Mouse (Mus musculus) myocyte (in vitro differentiated cells): Measurements from ENCODE around the gene 1300017J02Rik. TPM values are rescaled to one million over a fixed set of nuclear protein-coding genes. Genes with fewer than 3 reads are reported as not detected.

ENCODE experiments used
- H3K27me3 ChIP-seq: one replicate; pipeline ENCODE4 v1.6.1; 2011; ENCODE audit not compliant: control insufficient read depth, insufficient read depth, insufficient read length
- H3K36me3 ChIP-seq: one replicate; pipeline ENCODE4 v1.6.1; 2011; ENCODE audit not compliant: control insufficient read depth, insufficient read depth
- H3K4me2 ChIP-seq: one replicate; pipeline ENCODE4 v1.6.1; 2011; ENCODE audit warnings: low read depth, control low read depth
- H3K4me3 ChIP-seq: one replicate; pipeline ENCODE4 v1.5.1; 2011; ENCODE audit warnings: mild to moderate bottlenecking, control low read depth, moderate library complexity
- H3K79me2 ChIP-seq: one replicate; pipeline ENCODE4 v1.6.1; 2011; ENCODE audit not compliant: control insufficient read depth, insufficient read depth
- H3ac ChIP-seq: one replicate; pipeline ENCODE4 v1.6.1; 2011; ENCODE audit not compliant: control insufficient read depth, insufficient read length
- CEBPB ChIP-seq: IDR thresholded peaks from 2 replicates; pipeline ENCODE4 v1.6.1; 2011; ENCODE audit warnings: mild to moderate bottlenecking, moderate library complexity; ENCODE audit not compliant: poor library complexity, insufficient read depth, severe bottlenecking
- E2F4 ChIP-seq: IDR thresholded peaks from one replicate; pipeline ENCODE4 v1.6.1; 2011; ENCODE audit warnings: mild to moderate bottlenecking, control low read depth, moderate library complexity; ENCODE audit not compliant: insufficient read depth
- MAX ChIP-seq: IDR thresholded peaks from one replicate; pipeline ENCODE4 v1.6.1; 2011; ENCODE audit warnings: low read depth, mild to moderate bottlenecking, control low read depth
- MYOD1 ChIP-seq, 3 experiments: IDR thresholded peaks; one replicate each; pipeline ENCODE4 v1.6.1; 2011; ENCODE audit warnings: control low read depth in 2 of 3, low read depth in 2 of 3, mild to moderate bottlenecking in 2 of 3, moderate library complexity in 1 of 3; ENCODE audit not compliant: insufficient read length in 2 of 3, control insufficient read depth in 1 of 3
- MYOG ChIP-seq, 3 experiments: IDR thresholded peaks; one replicate each; pipeline ENCODE4 v1.6.1; 2011; ENCODE audit warnings: control low read depth in 2 of 3, low read depth in 2 of 3, mild to moderate bottlenecking in 2 of 3; ENCODE audit not compliant: insufficient read length in 2 of 3, control insufficient read depth in 1 of 3, insufficient read depth in 1 of 3
- POLR2A ChIP-seq: IDR thresholded peaks from one replicate; pipeline ENCODE4 v1.6.1; 2011; ENCODE audit warnings: low read depth, mild to moderate bottlenecking, control low read depth, moderate library complexity; ENCODE audit not compliant: insufficient read length
- POLR2AphosphoS2 ChIP-seq: IDR thresholded peaks from one replicate; pipeline ENCODE4 v1.6.1; 2011; ENCODE audit warnings: low read depth, control low read depth; ENCODE audit not compliant: insufficient read length
- REST ChIP-seq: IDR thresholded peaks from one replicate; pipeline ENCODE4 v1.6.1; 2011; ENCODE audit warnings: mild to moderate bottlenecking, control low read depth, moderate library complexity; ENCODE audit not compliant: insufficient read depth, insufficient read length
- SRF ChIP-seq: IDR thresholded peaks from one replicate; pipeline ENCODE4 v1.6.1; 2011; ENCODE audit warnings: low read depth; ENCODE audit not compliant: control insufficient read depth, insufficient read length
- TCF12 ChIP-seq: IDR thresholded peaks from one replicate; pipeline ENCODE4 v1.6.1; 2011; ENCODE audit warnings: mild to moderate bottlenecking, control low read depth; ENCODE audit not compliant: poor library complexity, insufficient read depth, severe bottlenecking
- TCF3 ChIP-seq: IDR thresholded peaks from one replicate; pipeline ENCODE4 v1.6.1; 2011; ENCODE audit warnings: low read depth, control low read depth; ENCODE audit not compliant: insufficient read length
- USF1 ChIP-seq: IDR thresholded peaks from one replicate; pipeline ENCODE4 v1.6.1; 2011; ENCODE audit warnings: low read depth, mild to moderate bottlenecking, control low read depth, moderate library complexity
- polyA plus RNA-seq: library from polyadenylated mRNA; unstranded; fragments of >200 nt; fragmentation: generic; extraction: Trizol; gene quantifications from one replicate; pipeline ENCODE4 v1.2.1, GENCODE M21; 2012; ENCODE audit warnings: missing spikeins

The 1300017J02Rik gene
- polyA plus RNA-seq, 1 experiment: 0.17 TPM

DNA sequence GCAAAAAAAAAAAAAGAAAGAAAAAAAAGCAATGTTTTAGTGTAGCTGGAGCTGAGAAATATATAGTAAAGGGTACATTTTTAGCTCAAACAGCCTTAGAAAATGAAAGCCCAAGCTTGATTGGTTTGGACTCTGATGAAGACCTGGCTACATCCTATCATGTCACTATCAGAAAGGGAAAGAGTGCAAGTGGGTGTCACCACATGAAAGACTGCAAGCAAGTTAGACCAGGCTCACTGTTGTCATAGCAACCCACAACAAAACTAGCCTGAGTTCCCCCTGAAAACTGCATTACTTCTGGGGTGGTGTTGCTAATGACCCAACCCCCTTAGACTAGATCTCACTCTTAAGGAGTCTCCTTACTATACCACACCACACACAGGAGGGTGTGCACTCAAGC, 32.0 kb upstream of the 1300017J02Rik start:
- TF ChIP-seq MAX (no peak), USF1 (no peak), MYOD1 (IDR thresholded peaks at IDR 0.05; ENCODE audit: control insufficient read depth in 1 of 3, insufficient read length in 2 of 3, low read depth in 2 of 3) (no peak), E2F4 (no peak), POLR2AphosphoS2 (no peak), TCF3 (no peak)

DNA sequence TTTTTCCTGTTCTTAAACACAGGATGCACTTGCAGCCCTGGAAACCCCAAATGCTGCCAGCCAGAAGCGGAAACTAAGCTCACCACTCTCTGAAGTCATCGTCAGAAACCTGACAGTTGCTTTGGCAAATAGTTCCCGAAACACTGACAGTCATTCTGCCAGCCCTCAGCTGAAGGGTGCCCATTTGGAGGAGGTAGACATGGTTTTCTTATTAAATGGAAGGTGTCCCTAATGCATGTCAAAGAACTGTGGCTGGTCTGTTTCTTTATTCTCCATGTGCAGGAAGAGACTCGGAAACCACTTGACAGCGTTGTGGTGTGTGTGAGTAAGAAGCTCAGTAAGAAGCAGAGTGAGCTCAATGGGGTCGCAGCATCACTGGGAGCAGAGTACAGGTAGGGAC, 27.8 kb upstream of the 1300017J02Rik start:
- peaks cover 33% of the 10 kb centered on the region for H3K36me3 ChIP-seq
- no peak overlapping the region for H3ac ChIP-seq
- H3K27me3 ChIP-seq: no peaks in the 10 kb centered on the region
- no peaks in the 10 kb centered on the region for H3K79me2 ChIP-seq
- H3K4me3 ChIP-seq: no peak overlapping the region
- H3K4me2 ChIP-seq: no peak overlapping the region
- no peak for TF ChIP-seq MYOD1 (IDR thresholded peaks at IDR 0.05; ENCODE audit: control insufficient read depth in 1 of 3, insufficient read length in 2 of 3, low read depth in 2 of 3)
- no peak for TF ChIP-seq E2F4
- no peak for TF ChIP-seq CEBPB
- no peak for TF ChIP-seq SRF
- TF ChIP-seq MAX: no peak

More for the DNA sequence above, 32.0 kb upstream of the 1300017J02Rik start:
- no peak overlapping the region for H3ac ChIP-seq
- H3K4me3 ChIP-seq: no peak overlapping the region
- peaks cover 29% of the 10 kb centered on the region for H3K36me3 ChIP-seq
- H3K79me2 ChIP-seq: no peaks in the 10 kb centered on the region
- no peaks in the 10 kb centered on the region for H3K27me3 ChIP-seq
- no peak overlapping the region for H3K4me2 ChIP-seq

- Histone ChIP-seq H3K4me3 (no peak overlapping the region), H3K79me2 (no peaks in the 10 kb centered on the region), H3K27me3 (no peaks in the 10 kb centered on the region), H3ac (no peak overlapping the region), H3K4me2 (no peak overlapping the region), H3K36me3 (peaks cover 22% of the 10 kb centered on the region)
- TF ChIP-seq POLR2A: no peak
- no peak for TF ChIP-seq USF1
- no peak for TF ChIP-seq POLR2AphosphoS2
Observed at GRCm38 (mm10) chr9:103326449-103326848, 21.6 kb upstream of the 1300017J02Rik start.

DNA sequence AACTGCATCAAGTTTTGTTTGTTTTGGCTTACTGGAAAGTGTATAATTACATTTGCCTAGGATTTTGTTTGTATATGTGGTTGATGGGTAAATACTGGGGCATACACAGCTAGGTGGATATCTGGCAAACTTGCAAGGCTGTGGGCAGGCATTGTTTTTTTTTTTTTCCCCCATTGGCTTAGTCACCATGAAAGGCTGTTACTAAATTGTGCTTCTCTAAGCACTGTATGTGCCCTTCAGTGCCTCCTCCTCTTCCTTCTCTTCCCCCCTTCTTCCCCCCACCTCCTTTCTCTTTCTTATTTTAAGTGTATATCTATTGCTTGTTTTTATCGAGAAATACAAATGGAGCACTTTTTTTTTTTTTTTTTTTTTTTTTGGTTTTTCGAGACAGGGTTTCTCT, 19.8 kb upstream of the 1300017J02Rik start:
- no peak for TF ChIP-seq TCF12
- TF ChIP-seq USF1: no peak
- TF ChIP-seq MAX: no peak
- TF ChIP-seq REST: no peak
- no peak for TF ChIP-seq MYOD1 (IDR thresholded peaks at IDR 0.05; ENCODE audit: control insufficient read depth in 1 of 3, insufficient read length in 2 of 3, low read depth in 2 of 3)
- TF ChIP-seq SRF: no peak
- no peak for TF ChIP-seq POLR2A
- no peak for TF ChIP-seq TCF3
- no peak for TF ChIP-seq E2F4
- no peak for TF ChIP-seq CEBPB
- no peak for TF ChIP-seq POLR2AphosphoS2
- no peak for TF ChIP-seq MYOG (IDR thresholded peaks at IDR 0.05; ENCODE audit: control insufficient read depth in 1 of 3, insufficient read depth in 1 of 3, insufficient read length in 2 of 3, low read depth in 2 of 3)
- H3K27me3 ChIP-seq: no peaks in the 10 kb centered on the region

DNA sequence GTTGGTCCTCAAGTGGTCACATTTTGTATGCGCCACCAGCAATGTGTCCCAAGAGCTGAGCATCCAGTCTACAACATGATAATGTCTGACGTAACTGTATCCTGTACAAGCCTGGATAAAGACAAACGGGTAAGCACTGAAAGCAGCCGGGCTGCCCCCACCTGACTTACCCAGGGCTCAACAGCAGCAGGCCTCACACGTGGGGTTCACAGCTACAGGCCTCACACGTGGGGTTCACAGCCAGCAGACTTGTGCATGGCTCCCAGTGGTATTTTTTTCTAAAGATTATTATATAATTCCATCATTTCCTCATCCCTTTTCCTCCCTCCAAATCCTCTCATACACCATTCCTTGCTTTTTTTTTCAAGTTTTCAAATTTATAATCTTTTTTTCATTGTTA, 5.0 kb upstream of the 1300017J02Rik start:
- no peak overlapping the region for H3K4me3 ChIP-seq
- peaks cover 16% of the 10 kb centered on the region for H3K36me3 ChIP-seq
- H3K79me2 ChIP-seq: peaks cover 24% of the 10 kb centered on the region
- no peak overlapping the region for H3ac ChIP-seq
- H3K27me3 ChIP-seq: no peaks in the 10 kb centered on the region
- TF ChIP-seq SRF (no peak), USF1 (no peak), MYOD1 (IDR thresholded peaks at IDR 0.05; ENCODE audit: control insufficient read depth in 1 of 3, insufficient read length in 2 of 3, low read depth in 2 of 3) (no peak), TCF3 (no peak), MYOG (IDR thresholded peaks at IDR 0.05; ENCODE audit: control insufficient read depth in 1 of 3, insufficient read depth in 1 of 3, insufficient read length in 2 of 3, low read depth in 2 of 3) (no peak), E2F4 (no peak), REST (no peak), MAX (no peak), POLR2A (no peak), TCF12 (no peak), POLR2AphosphoS2 (no peak)
- H3K4me2 ChIP-seq: no peak overlapping the region

More for the DNA sequence above, 19.8 kb upstream of the 1300017J02Rik start:
- Histone ChIP-seq H3K36me3 (peaks cover 30% of the 10 kb centered on the region), H3ac (no peak overlapping the region), H3K79me2 (no peaks in the 10 kb centered on the region), H3K4me3 (no peak overlapping the region), H3K4me2 (no peak overlapping the region)
